Mouse (Mus musculus): Measurements from ENCODE around the gene Tex101. TPM values are rescaled to one million over a fixed set of nuclear protein-coding genes. Genes with fewer than 3 reads are reported as not detected.

The Tex101 gene
- total and polyA plus RNA-seq, 2 experiments from 2014 or later: not detected

- WGBS: 30% methylated on average over 7 of the region's 7 CpGs
- ATAC-seq (ENCODE audit: low FRiP score): no peak
Observed at GRCm38 (mm10) chr7:24653681-24654080, 22.8 kb downstream of the Tex101 start.

GRCm38 (mm10) chr7:24646486-24646885, 30.0 kb downstream of the Tex101 start:
- Histone ChIP-seq H3K9me3 (ENCODE audit: low read length) (no peaks in the 10 kb centered on the region), H3K9ac (replicated peaks; ENCODE audit: low read length, poor library complexity, severe bottlenecking) (no peak overlapping the region), H3K36me3 (ENCODE audit: insufficient read depth, low read length) (no peaks in the 10 kb centered on the region), H3K27ac (ENCODE audit: low read depth, low read length) (no peak overlapping the region), H3K27me3 (ENCODE audit: insufficient read depth, low read length) (no peaks in the 10 kb centered on the region), H3K4me2 (ENCODE audit: low read depth, low read length, poor library complexity, severe bottlenecking) (no peak overlapping the region), H3K4me1 (ENCODE audit: insufficient read depth, low read length) (no peaks in the 10 kb centered on the region), H3K4me3 (ENCODE audit: low read depth, low read length) (no peak overlapping the region)
- DNase-seq (ENCODE audit: low spot score): no peak
- ATAC-seq (ENCODE audit: low FRiP score): no peak
- no peak for TF ChIP-seq CTCF (IDR thresholded peaks at IDR 0.05)
- WGBS: 83% methylated on average over 7 of the region's 7 CpGs

More at GRCm38 (mm10) chr7:24653681-24654080, 22.8 kb downstream of the Tex101 start:
- Histone ChIP-seq H3K4me3 (ENCODE audit: low read depth, low read length) (no peak overlapping the region), H3K4me1 (ENCODE audit: insufficient read depth, low read length) (no peaks in the 10 kb centered on the region), H3K36me3 (ENCODE audit: insufficient read depth, low read length) (no peaks in the 10 kb centered on the region), H3K9me3 (ENCODE audit: low read length) (no peaks in the 10 kb centered on the region), H3K4me2 (ENCODE audit: low read depth, low read length, poor library complexity, severe bottlenecking) (no peak overlapping the region), H3K9ac (replicated peaks; ENCODE audit: low read length, poor library complexity, severe bottlenecking) (no peak overlapping the region), H3K27me3 (ENCODE audit: insufficient read depth, low read length) (no peaks in the 10 kb centered on the region), H3K27ac (ENCODE audit: low read depth, low read length) (no peak overlapping the region)
- DNase-seq (ENCODE audit: low spot score): peak; percentile 30
- TF ChIP-seq CTCF (IDR thresholded peaks at IDR 0.05): peak; percentile 77

GRCm38 (mm10) chr7:24644996-24645395, 31.5 kb downstream of the Tex101 start:
- Histone ChIP-seq H3K4me3 (ENCODE audit: low read depth, low read length) (no peak overlapping the region), H3K27me3 (ENCODE audit: insufficient read depth, low read length) (peaks cover 9% of the 10 kb centered on the region; the same call in 1 of the 2 replicates), H3K36me3 (ENCODE audit: insufficient read depth, low read length) (no peaks in the 10 kb centered on the region), H3K4me1 (ENCODE audit: insufficient read depth, low read length) (no peaks in the 10 kb centered on the region), H3K9me3 (ENCODE audit: low read length) (no peaks in the 10 kb centered on the region), H3K27ac (ENCODE audit: low read depth, low read length) (no peak overlapping the region), H3K9ac (replicated peaks; ENCODE audit: low read length, poor library complexity, severe bottlenecking) (no peak overlapping the region), H3K4me2 (ENCODE audit: low read depth, low read length, poor library complexity, severe bottlenecking) (no peak overlapping the region)
- ATAC-seq (ENCODE audit: low FRiP score) (no peak), DNase-seq (ENCODE audit: low spot score) (no peak)
- 79% methylated on average over 7 of the region's 7 CpGs for WGBS
- no peak for TF ChIP-seq CTCF (IDR thresholded peaks at IDR 0.05)

DNA sequence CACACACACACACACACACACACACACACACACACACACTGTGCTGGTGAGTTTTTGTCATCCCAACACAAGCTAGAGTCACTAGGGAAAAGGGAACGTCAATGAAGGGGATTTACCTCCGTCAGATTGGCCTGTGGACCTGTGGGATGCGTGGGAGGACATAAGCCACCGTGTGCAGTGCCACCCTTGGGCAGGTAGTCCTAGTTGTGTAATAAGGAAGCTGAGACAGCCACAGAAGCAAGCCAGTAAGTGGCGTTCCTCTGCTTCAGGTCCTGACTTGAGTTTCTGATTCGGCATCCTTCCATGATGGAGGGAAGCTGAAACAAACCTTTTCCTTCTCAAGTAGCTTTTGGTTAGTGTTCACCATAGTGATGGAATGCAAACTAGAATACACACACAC, 32.0 kb downstream of the Tex101 start:
- H3K36me3 ChIP-seq (ENCODE audit: insufficient read depth, low read length): no peaks in the 10 kb centered on the region
- no peak for TF ChIP-seq CTCF (IDR thresholded peaks at IDR 0.05)
- H3K4me3 ChIP-seq (ENCODE audit: low read depth, low read length): no peak overlapping the region
- 94% methylated on average over 6 of the region's 6 CpGs for WGBS
- no peak for DNase-seq (ENCODE audit: low spot score)
- peaks cover 9% of the 10 kb centered on the region; the same call in 1 of the 2 replicates for H3K27me3 ChIP-seq (ENCODE audit: insufficient read depth, low read length)
- H3K9me3 ChIP-seq (ENCODE audit: low read length): no peaks in the 10 kb centered on the region
- no peak overlapping the region for H3K27ac ChIP-seq (ENCODE audit: low read depth, low read length)
- H3K4me1 ChIP-seq (ENCODE audit: insufficient read depth, low read length): no peaks in the 10 kb centered on the region
- H3K9ac ChIP-seq (replicated peaks; ENCODE audit: low read length, poor library complexity, severe bottlenecking): no peak overlapping the region
- H3K4me2 ChIP-seq (ENCODE audit: low read depth, low read length, poor library complexity, severe bottlenecking): no peak overlapping the region
- no peak for ATAC-seq (ENCODE audit: low FRiP score)

DNA sequence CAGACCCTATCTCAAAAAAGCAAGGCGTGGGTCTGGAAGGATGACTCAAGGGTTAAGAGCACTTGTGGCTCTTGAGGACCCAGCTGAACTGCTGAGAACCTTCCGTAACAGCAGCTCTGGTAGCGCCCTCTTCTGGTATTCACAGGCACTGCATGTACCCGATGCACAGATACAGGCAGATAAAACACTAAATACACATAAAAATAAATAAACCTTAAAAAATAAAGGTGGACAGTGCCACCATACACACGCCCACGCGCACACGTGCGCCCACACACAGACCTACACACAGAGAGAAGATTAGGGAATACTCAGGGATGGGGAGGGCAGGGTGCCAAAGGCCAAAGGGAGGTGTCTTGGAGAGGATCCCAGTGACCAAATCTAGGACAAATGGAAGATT, 34.0 kb downstream of the Tex101 start:
- Histone ChIP-seq H3K9me3 (ENCODE audit: low read length) (no peaks in the 10 kb centered on the region), H3K9ac (replicated peaks; ENCODE audit: low read length, poor library complexity, severe bottlenecking) (no peak overlapping the region), H3K27ac (ENCODE audit: low read depth, low read length) (no peak overlapping the region), H3K36me3 (ENCODE audit: insufficient read depth, low read length) (no peaks in the 10 kb centered on the region), H3K4me1 (ENCODE audit: insufficient read depth, low read length) (no peaks in the 10 kb centered on the region), H3K4me3 (ENCODE audit: low read depth, low read length) (no peak overlapping the region), H3K4me2 (ENCODE audit: low read depth, low read length, poor library complexity, severe bottlenecking) (no peak overlapping the region), H3K27me3 (ENCODE audit: insufficient read depth, low read length) (peaks cover 22% of the 10 kb centered on the region)
- 7% methylated on average over 9 of the region's 9 CpGs for WGBS
- TF ChIP-seq CTCF (IDR thresholded peaks at IDR 0.05): peak; percentile 76
- ATAC-seq (ENCODE audit: low FRiP score): no peak
- DNase-seq (ENCODE audit: low spot score): peak; percentile 50

DNA sequence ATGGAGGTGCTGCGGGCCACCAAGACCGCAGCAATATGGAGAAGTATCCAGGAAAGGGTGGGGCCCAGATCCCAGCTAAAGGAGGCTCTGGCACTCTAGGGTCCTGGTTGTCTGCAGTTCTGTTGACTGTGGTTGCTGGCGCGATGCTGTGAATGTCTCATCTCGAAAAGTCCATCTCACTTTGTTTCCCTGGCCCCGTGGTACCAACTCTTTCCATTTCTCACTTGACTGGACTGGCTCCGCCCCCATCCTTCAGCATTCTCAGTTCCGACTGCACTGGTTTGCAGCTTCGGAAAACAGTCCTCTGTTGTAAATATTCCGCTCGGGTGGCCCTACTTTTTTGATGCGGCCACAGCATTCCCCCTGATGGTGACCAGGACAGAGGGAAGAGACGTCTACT, 36.0 kb downstream of the Tex101 start:
- H3K27me3 ChIP-seq (ENCODE audit: insufficient read depth, low read length): peaks cover 35% of the 10 kb centered on the region

More for the DNA sequence above, 36.0 kb downstream of the Tex101 start:
- Histone ChIP-seq H3K36me3 (ENCODE audit: insufficient read depth, low read length) (no peaks in the 10 kb centered on the region), H3K9me3 (ENCODE audit: low read length) (no peaks in the 10 kb centered on the region), H3K4me3 (ENCODE audit: low read depth, low read length) (no peak overlapping the region), H3K27ac (ENCODE audit: low read depth, low read length) (no peak overlapping the region), H3K9ac (replicated peaks; ENCODE audit: low read length, poor library complexity, severe bottlenecking) (no peak overlapping the region), H3K4me1 (ENCODE audit: insufficient read depth, low read length) (no peaks in the 10 kb centered on the region), H3K4me2 (ENCODE audit: low read depth, low read length, poor library complexity, severe bottlenecking) (no peak overlapping the region)
- DNase-seq (ENCODE audit: low spot score) (no peak), ATAC-seq (ENCODE audit: low FRiP score) (no peak)
- no peak for TF ChIP-seq CTCF (IDR thresholded peaks at IDR 0.05)
- WGBS: 61% methylated on average over 13 of the region's 13 CpGs
